Mouse (Mus musculus): ENCODE measurements around the gene Med12l. TPM values are rescaled to one million over a fixed set of nuclear protein-coding genes. Genes with fewer than 3 reads are reported as not detected.
"Not testable (repeated sequence)": the region's sequence is repeated elsewhere in the genome, so short reads cannot be mapped to it uniquely, and the experiment has no call there.

The Med12l gene
- polyA plus RNA-seq, 1 experiment from 2014 or later, result 1.4 TPM

GRCm38 (mm10) chr3:59054834-59055535 lies 49.4 kb downstream of the Med12l start:
- Histone ChIP-seq H3K9ac (ENCODE audit: low read length) (no peak overlapping the region), H3K4me1 (replicated peaks; ENCODE audit: control insufficient read depth, insufficient read depth, low read length) (no peaks in the 10 kb centered on the region), H3K4me3 (ENCODE audit: low read length) (no peak overlapping the region), H3K4me2 (ENCODE audit: low read depth, low read length) (no peak overlapping the region), H3K27ac (ENCODE audit: low read length) (no peak overlapping the region), H3K27me3 (ENCODE audit: control insufficient read depth, insufficient read depth, low read depth, low read length) (no peaks in the 10 kb centered on the region), H3K9me3 (ENCODE audit: control insufficient read depth, low read length) (no peaks in the 10 kb centered on the region), H3K36me3 (ENCODE audit: control insufficient read depth, insufficient read depth, low read length) (no peaks in the 10 kb centered on the region)
- 63% methylated on average over 17 of the region's 17 CpGs for WGBS
- no peak for ATAC-seq (ENCODE audit: low read depth)

GRCm38 (mm10) chr3:59059022-59059541 lies 53.5 kb downstream of the Med12l start:
- Histone ChIP-seq H3K36me3 (ENCODE audit: control insufficient read depth, insufficient read depth, low read length) (no peaks in the 10 kb centered on the region), H3K9me3 (ENCODE audit: control insufficient read depth, low read length) (no peaks in the 10 kb centered on the region), H3K4me1 (replicated peaks; ENCODE audit: control insufficient read depth, insufficient read depth, low read length) (no peaks in the 10 kb centered on the region), H3K4me3 (ENCODE audit: low read length) (no peak overlapping the region), H3K9ac (ENCODE audit: low read length) (0 out of 2 replicates have a peak overlapping the region, but pooled peaks have one; percentile 5), H3K4me2 (ENCODE audit: low read depth, low read length) (peak overlapping the region; percentile 33; the same call in 1 of the 2 replicates), H3K27ac (ENCODE audit: low read length) (no peak overlapping the region), H3K27me3 (ENCODE audit: control insufficient read depth, insufficient read depth, low read depth, low read length) (no peaks in the 10 kb centered on the region)
- ATAC-seq (ENCODE audit: low read depth), result peak; percentile 81
- WGBS, result 2% methylated on average over 7 of the region's 7 CpGs

DNA sequence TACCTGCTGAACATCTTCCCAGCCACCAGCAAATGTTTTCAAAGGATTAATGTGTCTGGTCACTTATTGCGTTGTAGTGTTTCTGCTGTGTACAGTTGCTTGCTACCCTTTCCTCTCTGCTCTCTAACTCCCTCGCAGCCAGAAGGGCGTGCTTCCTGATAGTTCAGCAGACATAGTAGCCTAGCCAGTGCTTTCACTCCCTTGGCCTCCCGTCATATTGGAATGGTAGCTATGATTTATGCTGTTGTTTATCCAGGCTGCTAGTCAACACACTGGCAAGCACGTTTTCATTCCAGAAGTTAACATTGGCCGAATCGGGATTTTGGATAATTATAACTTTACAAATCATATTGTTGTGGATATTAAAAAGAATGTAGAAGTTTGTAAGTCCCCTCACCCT lies 54.5 kb downstream of the Med12l start:
- WGBS, result 72% methylated on average over 7 of the region's 7 CpGs

GRCm38 (mm10) chr3:59062141-59062540 lies 56.5 kb downstream of the Med12l start:
- ATAC-seq (ENCODE audit: low read depth), result no peak
- H3K36me3 ChIP-seq (ENCODE audit: control insufficient read depth, insufficient read depth, low read length), result no peaks in the 10 kb centered on the region
- H3K27ac ChIP-seq (ENCODE audit: low read length), result no peak overlapping the region
- H3K4me2 ChIP-seq (ENCODE audit: low read depth, low read length), result no peak overlapping the region
- WGBS, result 49% methylated on average over 5 of the region's 5 CpGs
- H3K9ac ChIP-seq (ENCODE audit: low read length), result no peak overlapping the region
- no peaks in the 10 kb centered on the region for H3K4me1 ChIP-seq (replicated peaks; ENCODE audit: control insufficient read depth, insufficient read depth, low read length)
- H3K9me3 ChIP-seq (ENCODE audit: control insufficient read depth, low read length), result no peaks in the 10 kb centered on the region
- H3K27me3 ChIP-seq (ENCODE audit: control insufficient read depth, insufficient read depth, low read depth, low read length), result no peaks in the 10 kb centered on the region
- no peak overlapping the region for H3K4me3 ChIP-seq (ENCODE audit: low read length)

More for the DNA sequence above, 54.5 kb downstream of the Med12l start:
- H3K9ac ChIP-seq (ENCODE audit: low read length), result no peak overlapping the region
- no peaks in the 10 kb centered on the region for H3K4me1 ChIP-seq (replicated peaks; ENCODE audit: control insufficient read depth, insufficient read depth, low read length)
- no peaks in the 10 kb centered on the region for H3K27me3 ChIP-seq (ENCODE audit: control insufficient read depth, insufficient read depth, low read depth, low read length)
- H3K4me2 ChIP-seq (ENCODE audit: low read depth, low read length), result no peak overlapping the region
- H3K27ac ChIP-seq (ENCODE audit: low read length), result no peak overlapping the region
- no peak overlapping the region for H3K4me3 ChIP-seq (ENCODE audit: low read length)
- no peaks in the 10 kb centered on the region for H3K9me3 ChIP-seq (ENCODE audit: control insufficient read depth, low read length)
- H3K36me3 ChIP-seq (ENCODE audit: control insufficient read depth, insufficient read depth, low read length), result no peaks in the 10 kb centered on the region
- no peak for ATAC-seq (ENCODE audit: low read depth)

- Histone ChIP-seq H3K36me3 (ENCODE audit: control insufficient read depth, insufficient read depth, low read length) (no peaks in the 10 kb centered on the region), H3K9ac (ENCODE audit: low read length) (no peak overlapping the region), H3K27ac (ENCODE audit: low read length) (no peak overlapping the region), H3K4me2 (ENCODE audit: low read depth, low read length) (no peak overlapping the region), H3K27me3 (ENCODE audit: control insufficient read depth, insufficient read depth, low read depth, low read length) (no peaks in the 10 kb centered on the region), H3K4me3 (ENCODE audit: low read length) (no peak overlapping the region), H3K4me1 (replicated peaks; ENCODE audit: control insufficient read depth, insufficient read depth, low read length) (no peaks in the 10 kb centered on the region), H3K9me3 (ENCODE audit: control insufficient read depth, low read length) (no peaks in the 10 kb centered on the region)
- WGBS, result 81% methylated on average over 4 of the region's 4 CpGs
- ATAC-seq (ENCODE audit: low read depth), result no peak
These were observed 57.8 kb downstream of the Med12l start for GRCm38 (mm10) chr3:59063431-59063830.

DNA sequence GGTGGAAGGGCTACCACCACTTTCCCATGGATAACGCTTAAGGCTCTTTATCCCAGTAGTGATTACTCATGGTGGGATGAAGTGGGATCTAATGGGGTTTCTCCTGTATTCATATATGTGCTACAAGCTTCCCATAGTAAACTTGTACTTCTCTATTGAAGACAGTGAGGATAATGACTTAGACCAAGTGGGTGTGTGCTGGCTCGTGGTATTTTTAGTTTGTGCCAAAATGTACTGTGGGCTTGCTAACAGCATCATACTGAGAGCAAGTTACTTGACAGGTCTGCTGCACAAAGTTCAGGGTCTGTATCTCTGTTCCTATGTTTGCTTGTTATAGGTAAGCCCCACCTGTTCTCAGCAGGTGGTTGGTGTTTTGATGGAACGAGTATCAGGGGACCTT lies 60.3 kb downstream of the Med12l start:
- Histone ChIP-seq H3K27me3 (ENCODE audit: control insufficient read depth, insufficient read depth, low read depth, low read length) (no peaks in the 10 kb centered on the region), H3K27ac (ENCODE audit: low read length) (no peak overlapping the region), H3K4me2 (ENCODE audit: low read depth, low read length) (no peak overlapping the region), H3K4me1 (replicated peaks; ENCODE audit: control insufficient read depth, insufficient read depth, low read length) (no peaks in the 10 kb centered on the region), H3K9me3 (ENCODE audit: control insufficient read depth, low read length) (no peaks in the 10 kb centered on the region), H3K36me3 (ENCODE audit: control insufficient read depth, insufficient read depth, low read length) (no peaks in the 10 kb centered on the region), H3K9ac (ENCODE audit: low read length) (no peak overlapping the region), H3K4me3 (ENCODE audit: low read length) (no peak overlapping the region)
- 82% methylated on average over 3 of the region's 3 CpGs for WGBS
- ATAC-seq (ENCODE audit: low read depth), result no peak

DNA sequence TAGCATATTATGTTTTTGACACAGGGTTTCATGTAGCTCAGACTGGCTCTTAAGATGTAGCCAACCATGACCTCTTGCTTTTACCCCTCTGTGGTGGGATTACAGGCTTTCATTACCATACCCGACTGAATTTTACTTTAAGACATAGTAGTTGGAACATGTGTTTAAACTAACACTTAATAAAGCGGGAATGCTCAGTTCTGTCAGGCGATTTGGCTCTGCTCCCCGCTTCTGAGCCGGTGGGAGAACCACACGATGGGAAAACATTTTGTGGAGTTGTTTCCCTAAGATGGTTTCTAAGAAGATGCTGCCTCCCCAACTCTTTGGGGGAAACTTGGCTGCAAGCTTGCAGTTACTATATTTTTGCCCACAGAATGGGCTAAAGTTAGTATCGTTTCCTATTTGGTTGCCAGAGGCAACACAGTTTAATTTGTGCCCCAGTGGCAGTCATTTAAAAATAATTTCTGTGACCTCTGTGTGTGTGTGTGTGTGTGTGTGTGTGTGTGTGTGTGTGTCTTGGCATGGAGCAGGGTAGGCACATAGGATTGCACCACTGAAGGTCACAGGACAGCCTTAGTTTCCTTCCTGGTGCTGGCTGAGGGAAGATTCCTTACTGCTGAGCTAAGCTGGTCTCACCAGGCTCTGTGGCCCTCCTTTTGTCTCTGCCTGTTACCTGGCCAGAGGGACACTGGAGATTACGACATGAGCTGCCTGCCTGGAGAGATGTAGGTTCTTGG lies 61.1 kb downstream of the Med12l start:
- no peak for ATAC-seq (ENCODE audit: low read depth)
- H3K27me3 ChIP-seq (ENCODE audit: control insufficient read depth, insufficient read depth, low read depth, low read length), result no peaks in the 10 kb centered on the region

GRCm38 (mm10) chr3:59069071-59069470 lies 63.4 kb downstream of the Med12l start:
- H3K9me3 ChIP-seq (ENCODE audit: control insufficient read depth, low read length); H3K27ac ChIP-seq (ENCODE audit: low read length); H3K36me3 ChIP-seq (ENCODE audit: control insufficient read depth, insufficient read depth, low read length); ATAC-seq (ENCODE audit: low read depth); H3K4me2 ChIP-seq (ENCODE audit: low read depth, low read length); H3K4me1 ChIP-seq (replicated peaks; ENCODE audit: control insufficient read depth, insufficient read depth, low read length); H3K27me3 ChIP-seq (ENCODE audit: control insufficient read depth, insufficient read depth, low read depth, low read length); H3K4me3 ChIP-seq (ENCODE audit: low read length); H3K9ac ChIP-seq (ENCODE audit: low read length): not testable (repeated sequence)
- 62% methylated on average over 1 of the region's 1 CpGs for WGBS

More for the DNA sequence above, 61.1 kb downstream of the Med12l start:
- 47% methylated on average over 8 of the region's 8 CpGs for WGBS
- H3K4me2 ChIP-seq (ENCODE audit: low read depth, low read length), result no peak overlapping the region
- H3K36me3 ChIP-seq (ENCODE audit: control insufficient read depth, insufficient read depth, low read length), result no peaks in the 10 kb centered on the region
- H3K9ac ChIP-seq (ENCODE audit: low read length), result no peak overlapping the region
- H3K27ac ChIP-seq (ENCODE audit: low read length), result no peak overlapping the region
- H3K4me1 ChIP-seq (replicated peaks; ENCODE audit: control insufficient read depth, insufficient read depth, low read length), result no peaks in the 10 kb centered on the region
- H3K4me3 ChIP-seq (ENCODE audit: low read length), result no peak overlapping the region
- no peaks in the 10 kb centered on the region for H3K9me3 ChIP-seq (ENCODE audit: control insufficient read depth, low read length)

GRCm38 (mm10) chr3:59077278-59077677 lies 71.7 kb downstream of the Med12l start:
- H3K4me2 ChIP-seq (ENCODE audit: low read depth, low read length), result no peak overlapping the region
- H3K27ac ChIP-seq (ENCODE audit: low read length), result no peak overlapping the region
- peaks cover 5% of the 10 kb centered on the region; the same call in 1 of the 2 replicates for H3K4me1 ChIP-seq (replicated peaks; ENCODE audit: control insufficient read depth, insufficient read depth, low read length)
- H3K36me3 ChIP-seq (ENCODE audit: control insufficient read depth, insufficient read depth, low read length), result no peaks in the 10 kb centered on the region
- 32% methylated on average over 4 of the region's 4 CpGs for WGBS
- no peaks in the 10 kb centered on the region for H3K27me3 ChIP-seq (ENCODE audit: control insufficient read depth, insufficient read depth, low read depth, low read length)
- H3K9ac ChIP-seq (ENCODE audit: low read length), result no peak overlapping the region
- H3K4me3 ChIP-seq (ENCODE audit: low read length), result no peak overlapping the region
- no peak for ATAC-seq (ENCODE audit: low read depth)
- H3K9me3 ChIP-seq (ENCODE audit: control insufficient read depth, low read length), result no peaks in the 10 kb centered on the region

Measured in lung, embryonic 16.5 days (tissue).